Mouse (Mus musculus): ENCODE measurements around the gene Olfr1315-ps1.

Gene Olfr1315-ps1

GRCm38 (mm10) chr2:112115340-112115739 lies at the start of gene Olfr1315-ps1:
Gene Olfr1315-ps1, minus strand, starts transcription at chr2:112115440.
- DNase-seq (ENCODE audit: low spot score) = no peak

DNA sequence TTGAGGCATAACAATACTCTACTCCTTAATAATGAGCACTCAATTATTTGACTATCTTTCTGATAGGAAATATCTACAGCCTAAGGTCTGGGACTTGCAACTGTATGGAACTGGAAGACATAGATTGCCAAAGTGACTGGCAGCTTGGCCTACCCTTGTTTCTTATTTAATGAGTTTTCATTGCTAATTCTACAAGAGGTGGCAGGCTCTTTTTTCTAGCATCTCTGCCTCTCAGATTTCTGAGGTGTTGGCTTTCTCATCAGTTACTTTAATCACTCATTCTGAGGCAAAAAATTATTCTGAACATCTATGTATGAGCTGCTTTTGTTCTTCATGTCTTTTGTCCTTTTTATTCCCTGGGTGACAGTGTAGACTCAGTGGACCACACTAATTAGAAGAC lies 38.7 kb upstream of the Olfr1315-ps1 start, which contains the start of gene Olfr1318:
Gene Olfr1318 (plus strand): TSS at position 301 of the 400 bp plus-strand sequence.
- DNase-seq (ENCODE audit: low spot score) = no peak

- DNase-seq (ENCODE audit: low spot score) = no peak
Measured at GRCm38 (mm10) chr2:112140029-112140428, 24.8 kb upstream of the Olfr1315-ps1 start, which contains the start of gene Olfr1317. Gene Olfr1317, plus strand, starts transcription at chr2:112140329.

DNA sequence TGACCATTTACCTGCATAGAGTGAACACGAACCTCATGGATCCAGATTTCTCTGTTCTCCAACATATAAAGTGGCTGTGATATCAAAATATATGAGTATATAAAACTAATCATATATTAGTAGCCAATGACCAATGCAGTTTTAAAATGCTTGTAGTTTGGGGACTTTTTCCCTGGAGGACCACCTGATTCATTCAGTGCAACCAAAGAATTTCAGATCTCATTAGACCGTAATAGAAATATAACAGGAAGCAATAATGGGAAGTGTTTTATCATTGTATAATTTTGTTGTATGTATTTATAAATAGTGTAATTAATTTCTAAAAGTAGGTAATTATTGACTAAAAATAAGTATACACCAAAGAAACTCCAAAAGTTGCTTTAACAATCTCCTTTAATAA lies 19.6 kb upstream of the Olfr1315-ps1 start, which contains the start of gene Olfr1316:
Gene Olfr1316 (minus strand): TSS at position 101 of the 400 bp plus-strand sequence.
- no peak for DNase-seq (ENCODE audit: low spot score)

- no peak for DNase-seq (ENCODE audit: low spot score)
Measured at GRCm38 (mm10) chr2:112096681-112097080, 18.6 kb downstream of the Olfr1315-ps1 start, which contains the start of gene Olfr1314. Gene Olfr1314, minus strand, starts transcription at chr2:112096781.

- no peak for DNase-seq (ENCODE audit: low spot score)
Measured at GRCm38 (mm10) chr2:112077743-112078142, 37.5 kb downstream of the Olfr1315-ps1 start, which contains the start of gene Olfr1313. Gene Olfr1313, minus strand, starts transcription at chr2:112077843.
